Mouse (Mus musculus) bone marrow macrophage, adult 2 months (primary cell): ENCODE measurements around the gene Csnk2a2.

Experiments
- CTCF ChIP-seq: IDR thresholded peaks from 2 replicates; pipeline ENCODE4 v1.5.1; 2012; ENCODE audit warnings: low read depth, mild to moderate bottlenecking, low read length, moderate library complexity
- POLR2A ChIP-seq: IDR thresholded peaks from 2 replicates; pipeline ENCODE4 v1.6.1; 2012; ENCODE audit warnings: mild to moderate bottlenecking, low read depth, low read length, borderline replicate concordance

DNA sequence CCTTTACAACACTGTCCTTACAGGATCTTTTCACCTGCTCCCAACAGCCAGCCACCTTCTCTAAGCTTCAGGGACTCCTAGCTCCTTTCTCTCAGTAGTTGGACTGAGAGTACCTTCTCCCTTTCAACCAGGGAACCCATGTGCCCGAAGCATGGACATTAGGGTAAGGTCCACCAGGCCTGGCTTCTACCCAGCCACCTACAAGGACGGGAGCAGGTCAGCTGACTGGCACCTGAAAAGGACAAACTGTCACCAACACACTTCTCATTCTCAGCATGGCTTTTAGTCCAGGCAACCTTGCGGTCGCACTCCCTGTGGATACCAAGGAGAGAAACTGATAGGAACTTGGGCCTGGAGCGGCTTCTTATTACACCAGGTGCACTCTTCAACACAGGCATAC, 39.6 kb downstream of the Csnk2a2 start:
- no peak for TF ChIP-seq POLR2A
- no peak for TF ChIP-seq CTCF
